Mouse (Mus musculus) right cerebral cortex, postnatal 4 days (tissue): ENCODE data around the gene Atp11b.

Experiments used
- DNase-seq: peaks from one replicate; pipeline ENCODE4 v3.0.0-alpha.2; 2022

Gene Atp11b

GRCm38 (mm10) chr3:35802040-35802439 is 48.1 kb downstream of the Atp11b start:
- DNase-seq, result no peak

DNA sequence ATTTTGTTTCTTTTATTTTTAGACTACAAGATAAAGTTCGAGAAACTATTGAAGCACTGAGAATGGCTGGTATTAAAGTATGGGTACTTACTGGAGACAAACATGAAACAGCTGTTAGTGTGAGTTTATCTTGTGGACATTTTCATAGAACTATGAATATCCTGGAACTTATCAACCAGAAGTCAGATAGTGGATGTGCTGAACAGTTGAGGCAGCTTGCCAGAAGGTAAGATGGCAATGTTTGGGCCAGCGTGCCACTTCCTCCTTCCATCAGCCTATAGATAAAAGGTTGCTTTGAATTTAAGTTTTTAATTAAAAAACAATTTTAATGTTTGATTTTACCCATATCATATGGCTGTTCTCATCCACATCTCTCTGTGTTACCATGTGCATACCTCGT is 66.0 kb downstream of the Atp11b start:
- no peak for DNase-seq

- DNase-seq, result no peak
Measured at GRCm38 (mm10) chr3:35822036-35822435, 68.1 kb downstream of the Atp11b start.

DNA sequence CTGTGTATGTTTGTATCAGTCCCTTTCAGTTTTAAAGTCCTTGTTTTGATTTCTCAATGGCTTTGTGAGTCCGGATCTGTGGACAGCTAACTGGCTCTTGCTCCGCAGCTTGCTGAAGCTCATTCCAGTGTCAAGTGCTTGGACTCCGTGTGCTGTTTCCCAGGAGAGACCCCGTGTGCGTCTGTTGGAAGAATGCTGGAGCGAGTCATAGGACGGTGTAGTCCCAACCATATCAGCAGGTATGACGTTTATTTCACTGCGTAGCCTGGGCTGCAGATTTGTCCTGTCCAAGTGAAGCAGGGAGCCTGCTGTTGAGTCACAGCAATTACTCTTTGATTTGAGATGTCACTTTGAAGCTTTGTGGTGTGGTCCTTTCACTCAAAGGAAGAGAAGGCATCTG is 95.4 kb downstream of the Atp11b start:
- no peak for DNase-seq

DNA sequence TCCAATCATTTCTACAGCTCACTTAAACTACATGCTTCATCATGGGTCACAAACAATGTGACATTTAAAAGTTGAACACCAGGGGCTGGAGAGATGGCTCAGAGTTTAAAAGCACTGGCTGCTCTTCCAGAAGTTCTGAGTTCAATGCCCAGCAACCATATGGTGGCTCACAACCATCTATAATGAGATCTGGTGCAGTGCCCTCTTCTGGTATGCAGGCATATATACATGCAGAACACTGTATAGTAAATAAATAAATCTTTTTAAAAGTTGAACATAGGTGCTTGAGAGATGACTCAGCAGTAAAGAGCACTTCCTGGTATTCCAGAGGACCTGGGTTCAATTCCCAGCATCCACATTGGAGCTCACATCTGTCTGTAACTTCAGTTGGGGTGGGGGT is 129.4 kb downstream of the Atp11b start:
- no peak for DNase-seq

GRCm38 (mm10) chr3:35889531-35889930 is 135.6 kb downstream of the Atp11b start:
- DNase-seq, result no peak

DNA sequence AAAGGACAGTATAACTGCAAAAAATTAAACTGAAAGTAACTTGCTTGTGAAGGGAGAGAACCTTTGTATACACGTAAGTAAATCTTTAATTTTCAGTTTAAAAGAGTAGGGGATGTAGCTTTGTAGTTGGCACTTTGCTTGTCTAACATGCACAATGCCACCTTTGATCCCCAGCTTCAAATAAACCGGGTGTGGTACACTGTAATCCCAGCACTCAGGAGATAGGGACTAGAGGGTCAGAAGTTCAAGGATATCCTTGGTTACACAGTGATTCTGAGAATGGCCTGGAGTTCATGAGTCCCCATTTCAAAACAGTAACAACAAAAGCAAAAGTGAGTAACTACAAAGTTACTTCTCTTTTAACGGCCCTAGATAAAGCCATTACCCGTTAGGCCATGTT is 137.2 kb downstream of the Atp11b start:
- DNase-seq, result no peak

GRCm38 (mm10) chr3:35893156-35893555 is 139.2 kb downstream of the Atp11b start:
- DNase-seq, result no peak

DNA sequence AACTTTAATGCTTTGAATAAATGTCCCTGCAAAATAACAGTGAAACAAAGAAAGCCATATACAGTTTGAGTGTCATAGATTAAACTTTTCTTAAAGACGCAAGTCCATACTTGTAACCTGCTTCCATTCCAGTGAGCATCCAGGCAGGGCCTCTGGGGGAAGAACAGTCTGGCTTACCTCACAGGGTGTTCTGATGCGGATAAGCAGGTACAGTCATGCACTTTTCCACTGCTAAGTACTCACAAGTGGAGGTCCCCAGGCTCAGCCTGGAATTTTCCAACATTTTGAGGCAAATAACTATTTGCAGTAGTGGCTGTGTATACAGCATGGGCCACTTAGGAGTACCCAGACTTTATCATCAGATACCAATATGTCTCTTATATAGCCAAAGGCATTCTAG is 144.0 kb downstream of the Atp11b start:
- no peak for DNase-seq

DNA sequence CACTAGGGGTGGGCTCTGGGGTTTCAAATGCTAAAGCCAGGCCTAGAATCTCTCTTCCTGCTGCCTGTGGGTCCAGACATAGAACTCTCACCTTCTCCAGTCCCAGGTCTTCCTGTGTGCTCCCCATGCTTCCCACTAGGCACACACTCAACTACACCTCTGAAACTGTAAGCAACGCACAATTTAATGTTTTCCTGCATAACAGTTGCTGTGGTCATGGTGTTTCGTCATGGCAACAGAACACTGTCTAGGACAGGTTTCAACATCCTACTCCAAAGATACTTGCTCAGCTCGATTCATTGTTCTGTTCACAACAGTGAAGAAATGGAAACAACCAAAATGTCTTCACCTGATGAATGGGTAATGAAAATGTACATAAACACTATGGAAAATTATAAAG is 145.2 kb downstream of the Atp11b start:
- DNase-seq, result no peak

GRCm38 (mm10) chr3:35900555-35901204 is 146.8 kb downstream of the Atp11b start:
- no peak for DNase-seq
